Mouse (Mus musculus): Measurements from ENCODE around the gene Runx2. TPM values are rescaled to one million over a fixed set of nuclear protein-coding genes. Genes with fewer than 3 reads are reported as not detected.

Gene Runx2
- 1.0 and 1.4 TPM in 2 replicates for polyA plus RNA-seq (2014; fragmentation: Nextera tagmentation; extraction: Ambion mirVana)

DNA sequence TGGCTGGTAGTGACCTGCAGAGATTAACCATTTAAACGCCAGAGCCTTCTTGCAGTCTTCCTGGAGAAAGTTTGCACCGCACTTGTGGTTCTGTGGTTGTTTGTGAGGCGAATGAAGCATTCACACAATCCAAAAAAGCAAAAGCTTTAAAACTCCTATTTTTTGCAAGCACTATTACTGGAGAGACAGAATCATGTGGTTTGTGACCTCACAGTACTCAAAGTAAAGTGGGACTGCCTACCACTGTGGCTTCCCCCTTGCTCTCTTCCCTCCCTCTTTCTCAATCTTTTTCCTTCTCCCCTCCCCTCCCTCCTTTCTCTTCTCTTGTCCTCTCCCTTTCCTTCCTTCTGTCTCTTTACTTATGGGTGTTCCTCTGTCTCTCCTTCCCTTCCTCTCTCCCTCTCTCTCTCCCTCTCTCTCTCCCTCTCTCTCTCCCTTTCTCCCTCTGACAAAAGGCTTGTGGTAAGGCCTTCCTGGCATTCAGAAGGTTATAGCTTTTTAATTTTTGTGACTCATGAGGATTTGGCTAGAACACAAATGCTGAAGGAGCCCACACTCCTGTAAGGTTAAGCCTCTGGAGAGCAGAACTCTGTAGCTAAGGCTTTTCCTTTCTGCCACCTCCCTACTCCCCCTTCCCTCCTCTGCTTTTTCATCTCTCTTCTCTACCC lies at the start of gene Runx2:
Runx2 (minus strand) TSS at position 290 of the 668 bp plus-strand sequence.
- WGBS = 26% methylated on average over 3 of the region's 3 CpGs
- Histone ChIP-seq H3K36me3 (ENCODE audit: control insufficient read depth, insufficient read depth, low read length) (no peaks in the 10 kb centered on the region), H3K27ac (ENCODE audit: low read depth, low read length) (no peak within 1 kb of the TSS), H3K4me1 (ENCODE audit: control insufficient read depth, insufficient read depth, low read length) (no peaks in the 10 kb centered on the region), H3K27me3 (ENCODE audit: control insufficient read depth, insufficient read depth, low read length) (no peaks in the 10 kb centered on the region), H3K4me3 (ENCODE audit: low read depth, low read length) (no peak within 1 kb of the TSS), H3K4me2 (ENCODE audit: low read depth) (no peak within 1 kb of the TSS), H3K9me3 (ENCODE audit: control insufficient read depth, low read length) (no peaks in the 10 kb centered on the region), H3K9ac (ENCODE audit: low read length) (no peak within 1 kb of the TSS)
- no peak for ATAC-seq (ENCODE audit: insufficient read depth, low FRiP score, low TSS enrichment)
- DNase-seq (ENCODE audit: low spot score) = no peak

- WGBS = 95% methylated on average over 6 of the region's 6 CpGs
- Histone ChIP-seq H3K9me3 (ENCODE audit: control insufficient read depth, low read length) (no peaks in the 10 kb centered on the region), H3K4me2 (ENCODE audit: low read depth) (no peak overlapping the region), H3K4me1 (ENCODE audit: control insufficient read depth, insufficient read depth, low read length) (no peaks in the 10 kb centered on the region), H3K27me3 (ENCODE audit: control insufficient read depth, insufficient read depth, low read length) (no peaks in the 10 kb centered on the region), H3K4me3 (ENCODE audit: low read depth, low read length) (no peak overlapping the region), H3K36me3 (ENCODE audit: control insufficient read depth, insufficient read depth, low read length) (no peaks in the 10 kb centered on the region), H3K9ac (ENCODE audit: low read length) (no peak overlapping the region), H3K27ac (ENCODE audit: low read depth, low read length) (no peak overlapping the region)
- no peak for ATAC-seq (ENCODE audit: insufficient read depth, low FRiP score, low TSS enrichment)
- DNase-seq (ENCODE audit: low spot score) = no peak
These were observed 48.6 kb upstream of the Runx2 start for GRCm38 (mm10) chr17:44863165-44863564.

GRCm38 (mm10) chr17:44842184-44842583 lies 27.6 kb upstream of the Runx2 start:
- Histone ChIP-seq H3K4me2 (ENCODE audit: low read depth) (no peak overlapping the region), H3K4me3 (ENCODE audit: low read depth, low read length) (no peak overlapping the region), H3K27ac (ENCODE audit: low read depth, low read length) (no peak overlapping the region), H3K4me1 (ENCODE audit: control insufficient read depth, insufficient read depth, low read length) (no peaks in the 10 kb centered on the region), H3K9ac (ENCODE audit: low read length) (no peak overlapping the region), H3K27me3 (ENCODE audit: control insufficient read depth, insufficient read depth, low read length) (no peaks in the 10 kb centered on the region), H3K36me3 (ENCODE audit: control insufficient read depth, insufficient read depth, low read length) (no peaks in the 10 kb centered on the region), H3K9me3 (ENCODE audit: control insufficient read depth, low read length) (no peaks in the 10 kb centered on the region)
- WGBS = 85% methylated on average over 4 of the region's 4 CpGs
- ATAC-seq (ENCODE audit: insufficient read depth, low FRiP score, low TSS enrichment) (no peak), DNase-seq (ENCODE audit: low spot score) (no peak)

DNA sequence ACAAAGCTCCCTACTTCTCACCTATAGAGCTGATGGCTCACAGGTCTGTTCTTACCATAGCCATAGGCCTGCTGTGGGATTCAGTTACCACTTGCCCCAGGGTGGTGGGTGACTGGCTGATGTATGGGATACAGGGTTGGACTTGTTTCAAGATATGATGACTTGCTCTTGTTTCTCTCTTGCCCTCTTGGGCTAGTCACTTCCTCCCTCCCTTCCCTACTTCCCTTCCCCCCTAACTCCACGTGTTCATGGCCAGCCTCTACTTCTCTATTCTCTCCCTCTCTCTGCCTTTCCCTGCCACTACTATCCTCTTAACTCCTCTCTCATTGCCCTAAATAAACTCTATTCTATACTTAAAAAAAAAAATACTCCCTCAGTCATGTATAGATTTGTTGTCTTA lies 16.6 kb upstream of the Runx2 start:
- ATAC-seq (ENCODE audit: insufficient read depth, low FRiP score, low TSS enrichment) (no peak), DNase-seq (ENCODE audit: low spot score) (no peak)
- Histone ChIP-seq H3K27ac (ENCODE audit: low read depth, low read length) (no peak overlapping the region), H3K4me1 (ENCODE audit: control insufficient read depth, insufficient read depth, low read length) (no peaks in the 10 kb centered on the region), H3K9me3 (ENCODE audit: control insufficient read depth, low read length) (no peaks in the 10 kb centered on the region), H3K4me3 (ENCODE audit: low read depth, low read length) (no peak overlapping the region), H3K27me3 (ENCODE audit: control insufficient read depth, insufficient read depth, low read length) (no peaks in the 10 kb centered on the region), H3K36me3 (ENCODE audit: control insufficient read depth, insufficient read depth, low read length) (no peaks in the 10 kb centered on the region), H3K9ac (ENCODE audit: low read length) (no peak overlapping the region), H3K4me2 (ENCODE audit: low read depth) (no peak overlapping the region)
- 78% methylated on average over 1 of the region's 1 CpGs for WGBS

DNA sequence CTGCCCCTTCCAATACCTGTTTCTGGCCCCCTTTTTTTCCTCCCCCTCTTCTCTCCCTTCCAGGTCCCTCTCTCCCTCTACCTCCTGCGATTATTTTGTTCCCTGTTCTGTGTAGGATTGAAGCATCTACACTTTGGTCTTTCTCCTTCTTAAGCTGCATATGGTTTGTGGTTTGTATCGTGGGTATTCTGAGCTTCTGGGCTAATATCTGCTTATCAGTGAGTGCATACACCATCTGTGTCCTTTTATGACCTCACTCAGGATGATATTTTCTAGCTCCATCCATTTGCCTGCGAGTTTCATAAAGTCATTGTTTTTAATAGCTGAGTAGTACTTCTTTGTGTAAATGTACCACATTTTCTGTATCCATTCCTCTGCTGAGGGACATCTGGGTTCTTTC lies 15.0 kb upstream of the Runx2 start:
- WGBS = 93% methylated on average over 3 of the region's 3 CpGs
- ATAC-seq (ENCODE audit: insufficient read depth, low FRiP score, low TSS enrichment) (no peak), DNase-seq (ENCODE audit: low spot score) (no peak)
- H3K4me1 ChIP-seq (ENCODE audit: control insufficient read depth, insufficient read depth, low read length) = no peaks in the 10 kb centered on the region
- H3K36me3 ChIP-seq (ENCODE audit: control insufficient read depth, insufficient read depth, low read length) = no peaks in the 10 kb centered on the region
- H3K9ac ChIP-seq (ENCODE audit: low read length) = no peak overlapping the region
- no peaks in the 10 kb centered on the region for H3K9me3 ChIP-seq (ENCODE audit: control insufficient read depth, low read length)
- no peak overlapping the region for H3K27ac ChIP-seq (ENCODE audit: low read depth, low read length)
- no peaks in the 10 kb centered on the region for H3K27me3 ChIP-seq (ENCODE audit: control insufficient read depth, insufficient read depth, low read length)
- H3K4me3 ChIP-seq (ENCODE audit: low read depth, low read length) = no peak overlapping the region
- H3K4me2 ChIP-seq (ENCODE audit: low read depth) = no peak overlapping the region

DNA sequence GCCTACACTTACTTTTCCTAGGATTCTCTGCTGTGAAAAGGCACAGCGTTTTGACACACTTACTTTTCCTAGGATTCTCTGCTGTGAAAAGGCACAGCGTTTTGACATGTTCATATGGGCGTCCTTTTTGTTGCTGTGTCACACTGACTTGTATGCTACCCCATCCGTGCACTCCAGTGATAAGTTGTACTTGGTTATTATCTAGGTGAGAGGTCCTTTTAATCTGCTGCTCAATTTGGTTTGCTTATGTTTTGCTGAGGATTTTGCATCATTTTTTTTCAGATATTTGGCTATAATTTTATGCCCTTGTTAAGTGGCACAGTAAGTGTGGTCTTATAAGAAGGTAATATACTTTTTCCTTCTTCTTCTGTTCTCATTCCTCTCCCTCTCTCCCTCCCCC lies 13.4 kb upstream of the Runx2 start:
- Histone ChIP-seq H3K27ac (ENCODE audit: low read depth, low read length) (no peak overlapping the region), H3K4me1 (ENCODE audit: control insufficient read depth, insufficient read depth, low read length) (no peaks in the 10 kb centered on the region), H3K9ac (ENCODE audit: low read length) (no peak overlapping the region), H3K27me3 (ENCODE audit: control insufficient read depth, insufficient read depth, low read length) (no peaks in the 10 kb centered on the region), H3K9me3 (ENCODE audit: control insufficient read depth, low read length) (no peaks in the 10 kb centered on the region), H3K4me2 (ENCODE audit: low read depth) (no peak overlapping the region), H3K4me3 (ENCODE audit: low read depth, low read length) (no peak overlapping the region), H3K36me3 (ENCODE audit: control insufficient read depth, insufficient read depth, low read length) (no peaks in the 10 kb centered on the region)
- ATAC-seq (ENCODE audit: insufficient read depth, low FRiP score, low TSS enrichment) (no peak), DNase-seq (ENCODE audit: low spot score) (no peak)
- 89% methylated on average over 4 of the region's 4 CpGs for WGBS

GRCm38 (mm10) chr17:44827124-44827523 lies 12.5 kb upstream of the Runx2 start:
- WGBS = 87% methylated on average over 3 of the region's 3 CpGs
- no peak overlapping the region for H3K27ac ChIP-seq (ENCODE audit: low read depth, low read length)
- no peaks in the 10 kb centered on the region for H3K27me3 ChIP-seq (ENCODE audit: control insufficient read depth, insufficient read depth, low read length)
- H3K36me3 ChIP-seq (ENCODE audit: control insufficient read depth, insufficient read depth, low read length) = no peaks in the 10 kb centered on the region
- H3K9me3 ChIP-seq (ENCODE audit: control insufficient read depth, low read length) = no peaks in the 10 kb centered on the region
- H3K4me1 ChIP-seq (ENCODE audit: control insufficient read depth, insufficient read depth, low read length) = no peaks in the 10 kb centered on the region
- no peak for ATAC-seq (ENCODE audit: insufficient read depth, low FRiP score, low TSS enrichment)
- no peak for DNase-seq (ENCODE audit: low spot score)
- H3K4me3 ChIP-seq (ENCODE audit: low read depth, low read length) = no peak overlapping the region
- no peak overlapping the region for H3K9ac ChIP-seq (ENCODE audit: low read length)
- no peak overlapping the region for H3K4me2 ChIP-seq (ENCODE audit: low read depth)

DNA sequence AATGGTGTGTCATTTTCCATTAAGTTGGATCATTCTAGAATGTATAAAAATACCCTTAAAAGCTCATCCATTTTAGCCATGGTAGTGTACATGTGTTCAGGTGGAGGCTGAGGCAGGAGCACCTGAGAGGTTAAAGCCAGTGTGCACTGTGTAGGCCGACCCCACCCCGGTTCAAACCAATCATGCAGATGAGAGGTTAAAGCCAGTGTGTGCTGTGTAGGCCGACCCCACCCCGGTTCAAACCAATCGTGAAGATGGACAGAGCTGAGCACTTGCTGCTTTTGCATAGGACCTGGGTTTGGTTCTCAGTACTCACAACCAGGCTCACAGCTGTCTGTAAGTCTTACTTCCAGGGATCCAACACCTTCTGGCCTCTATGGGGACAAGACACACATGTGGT lies 7.3 kb upstream of the Runx2 start:
- ATAC-seq (ENCODE audit: insufficient read depth, low FRiP score, low TSS enrichment) = no peak
- no peak overlapping the region for H3K4me2 ChIP-seq (ENCODE audit: low read depth)
- no peaks in the 10 kb centered on the region for H3K36me3 ChIP-seq (ENCODE audit: control insufficient read depth, insufficient read depth, low read length)
- no peak overlapping the region for H3K9ac ChIP-seq (ENCODE audit: low read length)
- H3K4me3 ChIP-seq (ENCODE audit: low read depth, low read length) = no peak overlapping the region
- H3K4me1 ChIP-seq (ENCODE audit: control insufficient read depth, insufficient read depth, low read length) = no peaks in the 10 kb centered on the region
- no peak for DNase-seq (ENCODE audit: low spot score)
- H3K9me3 ChIP-seq (ENCODE audit: control insufficient read depth, low read length) = no peaks in the 10 kb centered on the region
- no peak overlapping the region for H3K27ac ChIP-seq (ENCODE audit: low read depth, low read length)
- 89% methylated on average over 5 of the region's 5 CpGs for WGBS
- H3K27me3 ChIP-seq (ENCODE audit: control insufficient read depth, insufficient read depth, low read length) = no peaks in the 10 kb centered on the region

- Histone ChIP-seq H3K27me3 (ENCODE audit: control insufficient read depth, insufficient read depth, low read length) (no peaks in the 10 kb centered on the region), H3K27ac (ENCODE audit: low read depth, low read length) (no peak overlapping the region), H3K4me1 (ENCODE audit: control insufficient read depth, insufficient read depth, low read length) (no peaks in the 10 kb centered on the region), H3K9ac (ENCODE audit: low read length) (no peak overlapping the region), H3K36me3 (ENCODE audit: control insufficient read depth, insufficient read depth, low read length) (no peaks in the 10 kb centered on the region), H3K4me2 (ENCODE audit: low read depth) (no peak overlapping the region), H3K9me3 (ENCODE audit: control insufficient read depth, low read length) (no peaks in the 10 kb centered on the region), H3K4me3 (ENCODE audit: low read depth, low read length) (no peak overlapping the region)
- 81% methylated on average over 4 of the region's 4 CpGs for WGBS
- no peak for ATAC-seq (ENCODE audit: insufficient read depth, low FRiP score, low TSS enrichment)
- DNase-seq (ENCODE audit: low spot score) = no peak
These were observed 5.2 kb upstream of the Runx2 start for GRCm38 (mm10) chr17:44819816-44820215.

All from neural tube, embryonic 11.5 days (tissue).